Mouse (Mus musculus): ENCODE data around the gene Kif13a. TPM values are rescaled to one million over a fixed set of nuclear protein-coding genes. Genes with fewer than 3 reads are reported as not detected.

Kif13a gene
- polyA plus RNA-seq, 1 experiment from 2014 or later = 7.9 TPM

- no peak for ATAC-seq (ENCODE audit: insufficient read depth, low FRiP score)
- no peak overlapping the region for H3K9ac ChIP-seq (ENCODE audit: low read length)
- no peaks in the 10 kb centered on the region; the same call in 1 of the 2 replicates for H3K27me3 ChIP-seq (ENCODE audit: control insufficient read depth, insufficient read depth, low read length)
- 34% methylated on average over 2 of the region's 2 CpGs for WGBS
- H3K4me3 ChIP-seq (replicated peaks; ENCODE audit: low read length) = no peak overlapping the region
- H3K4me1 ChIP-seq (ENCODE audit: control insufficient read depth, insufficient read depth, low read length) = peaks cover 5% of the 10 kb centered on the region
- 0 out of 2 replicates have a peak, but pooled peaks cover 3% of the 10 kb centered on the region for H3K9me3 ChIP-seq (replicated peaks; ENCODE audit: control insufficient read depth, low read length)
- no peaks in the 10 kb centered on the region for H3K36me3 ChIP-seq (ENCODE audit: control insufficient read depth, insufficient read depth, low read length)
- no peak overlapping the region for H3K4me2 ChIP-seq (ENCODE audit: low read depth, low read length)
- no peak overlapping the region for H3K27ac ChIP-seq (ENCODE audit: low read length)
Observed at GRCm38 (mm10) chr13:46898837-46899236, 30.8 kb downstream of the Kif13a start.

- Histone ChIP-seq H3K27me3 (ENCODE audit: control insufficient read depth, insufficient read depth, low read length) (no peaks in the 10 kb centered on the region; the same call in 1 of the 2 replicates), H3K27ac (ENCODE audit: low read length) (no peak overlapping the region; the same call in 1 of the 2 replicates), H3K4me2 (ENCODE audit: low read depth, low read length) (peak overlapping the region; percentile 21; the same call in 1 of the 2 replicates), H3K9me3 (replicated peaks; ENCODE audit: control insufficient read depth, low read length) (0 out of 2 replicates have a peak, but pooled peaks cover 3% of the 10 kb centered on the region), H3K4me3 (replicated peaks; ENCODE audit: low read length) (no peak overlapping the region), H3K4me1 (ENCODE audit: control insufficient read depth, insufficient read depth, low read length) (peaks cover 5% of the 10 kb centered on the region), H3K9ac (ENCODE audit: low read length) (no peak overlapping the region), H3K36me3 (ENCODE audit: control insufficient read depth, insufficient read depth, low read length) (no peaks in the 10 kb centered on the region)
- ATAC-seq (ENCODE audit: insufficient read depth, low FRiP score) = no peak
- 46% methylated on average over 11 of the region's 11 CpGs for WGBS
Observed at GRCm38 (mm10) chr13:46898411-46898810, 31.3 kb downstream of the Kif13a start.

DNA sequence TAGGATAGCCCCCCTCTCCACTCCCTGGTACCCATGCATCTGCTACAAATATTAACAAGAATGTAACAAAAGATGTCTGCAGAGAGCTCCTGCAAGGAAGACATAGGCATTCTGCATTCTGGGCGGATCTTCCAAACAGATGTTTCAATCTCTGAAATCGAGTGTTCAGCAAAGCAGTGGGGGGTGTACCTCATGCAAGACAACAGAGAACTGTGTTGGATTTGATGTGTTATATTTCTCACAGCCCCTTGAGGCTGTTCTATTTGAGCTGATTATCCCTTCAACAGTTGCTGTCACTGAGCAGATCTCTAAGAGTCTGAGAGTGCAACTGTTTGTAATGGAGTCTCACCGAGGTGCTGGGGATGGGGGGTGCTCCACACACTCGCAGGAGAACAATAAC lies 37.3 kb downstream of the Kif13a start:
- no peak overlapping the region for H3K9ac ChIP-seq (ENCODE audit: low read length)
- no peak overlapping the region for H3K4me3 ChIP-seq (replicated peaks; ENCODE audit: low read length)
- H3K4me2 ChIP-seq (ENCODE audit: low read depth, low read length) = no peak overlapping the region
- H3K27me3 ChIP-seq (ENCODE audit: control insufficient read depth, insufficient read depth, low read length) = no peaks in the 10 kb centered on the region; the same call in 1 of the 2 replicates
- no peaks in the 10 kb centered on the region for H3K9me3 ChIP-seq (replicated peaks; ENCODE audit: control insufficient read depth, low read length)
- H3K36me3 ChIP-seq (ENCODE audit: control insufficient read depth, insufficient read depth, low read length) = no peaks in the 10 kb centered on the region
- H3K27ac ChIP-seq (ENCODE audit: low read length) = no peak overlapping the region
- peaks cover 10% of the 10 kb centered on the region; the same call in 1 of the 2 replicates for H3K4me1 ChIP-seq (ENCODE audit: control insufficient read depth, insufficient read depth, low read length)
- WGBS = 54% methylated on average over 4 of the region's 4 CpGs
- ATAC-seq (ENCODE audit: insufficient read depth, low FRiP score) = no peak

- Histone ChIP-seq H3K9me3 (replicated peaks; ENCODE audit: control insufficient read depth, low read length) (no peaks in the 10 kb centered on the region), H3K4me2 (ENCODE audit: low read depth, low read length) (no peak overlapping the region), H3K9ac (ENCODE audit: low read length) (no peak overlapping the region), H3K4me3 (replicated peaks; ENCODE audit: low read length) (no peak overlapping the region), H3K36me3 (ENCODE audit: control insufficient read depth, insufficient read depth, low read length) (no peaks in the 10 kb centered on the region), H3K27ac (ENCODE audit: low read length) (no peak overlapping the region), H3K27me3 (ENCODE audit: control insufficient read depth, insufficient read depth, low read length) (no peaks in the 10 kb centered on the region), H3K4me1 (ENCODE audit: control insufficient read depth, insufficient read depth, low read length) (peaks cover 25% of the 10 kb centered on the region)
- no peak for ATAC-seq (ENCODE audit: insufficient read depth, low FRiP score)
- WGBS = 88% methylated on average over 12 of the region's 12 CpGs
Observed at GRCm38 (mm10) chr13:46888150-46888683, 41.5 kb downstream of the Kif13a start.

- H3K27ac ChIP-seq (ENCODE audit: low read length) = no peak overlapping the region
- peaks cover 21% of the 10 kb centered on the region for H3K4me1 ChIP-seq (ENCODE audit: control insufficient read depth, insufficient read depth, low read length)
- H3K9me3 ChIP-seq (replicated peaks; ENCODE audit: control insufficient read depth, low read length) = no peaks in the 10 kb centered on the region
- H3K4me3 ChIP-seq (replicated peaks; ENCODE audit: low read length) = no peak overlapping the region
- no peaks in the 10 kb centered on the region for H3K36me3 ChIP-seq (ENCODE audit: control insufficient read depth, insufficient read depth, low read length)
- no peak for ATAC-seq (ENCODE audit: insufficient read depth, low FRiP score)
- 92% methylated on average over 10 of the region's 10 CpGs for WGBS
- no peak overlapping the region for H3K9ac ChIP-seq (ENCODE audit: low read length)
- H3K4me2 ChIP-seq (ENCODE audit: low read depth, low read length) = no peak overlapping the region
- no peaks in the 10 kb centered on the region for H3K27me3 ChIP-seq (ENCODE audit: control insufficient read depth, insufficient read depth, low read length)
Observed at GRCm38 (mm10) chr13:46886497-46887261, 43.0 kb downstream of the Kif13a start.

- H3K9me3 ChIP-seq (replicated peaks; ENCODE audit: control insufficient read depth, low read length) = no peaks in the 10 kb centered on the region
- no peak overlapping the region for H3K9ac ChIP-seq (ENCODE audit: low read length)
- no peaks in the 10 kb centered on the region for H3K36me3 ChIP-seq (ENCODE audit: control insufficient read depth, insufficient read depth, low read length)
- no peak for ATAC-seq (ENCODE audit: insufficient read depth, low FRiP score)
- peak overlapping the region; percentile 13; the same call in 1 of the 2 replicates for H3K27ac ChIP-seq (ENCODE audit: low read length)
- peaks cover 20% of the 10 kb centered on the region for H3K4me1 ChIP-seq (ENCODE audit: control insufficient read depth, insufficient read depth, low read length)
- H3K4me2 ChIP-seq (ENCODE audit: low read depth, low read length) = no peak overlapping the region
- H3K27me3 ChIP-seq (ENCODE audit: control insufficient read depth, insufficient read depth, low read length) = no peaks in the 10 kb centered on the region
- no peak overlapping the region for H3K4me3 ChIP-seq (replicated peaks; ENCODE audit: low read length)
- WGBS = 60% methylated on average over 5 of the region's 5 CpGs
Observed at GRCm38 (mm10) chr13:46885759-46886060, 44.0 kb downstream of the Kif13a start.

DNA sequence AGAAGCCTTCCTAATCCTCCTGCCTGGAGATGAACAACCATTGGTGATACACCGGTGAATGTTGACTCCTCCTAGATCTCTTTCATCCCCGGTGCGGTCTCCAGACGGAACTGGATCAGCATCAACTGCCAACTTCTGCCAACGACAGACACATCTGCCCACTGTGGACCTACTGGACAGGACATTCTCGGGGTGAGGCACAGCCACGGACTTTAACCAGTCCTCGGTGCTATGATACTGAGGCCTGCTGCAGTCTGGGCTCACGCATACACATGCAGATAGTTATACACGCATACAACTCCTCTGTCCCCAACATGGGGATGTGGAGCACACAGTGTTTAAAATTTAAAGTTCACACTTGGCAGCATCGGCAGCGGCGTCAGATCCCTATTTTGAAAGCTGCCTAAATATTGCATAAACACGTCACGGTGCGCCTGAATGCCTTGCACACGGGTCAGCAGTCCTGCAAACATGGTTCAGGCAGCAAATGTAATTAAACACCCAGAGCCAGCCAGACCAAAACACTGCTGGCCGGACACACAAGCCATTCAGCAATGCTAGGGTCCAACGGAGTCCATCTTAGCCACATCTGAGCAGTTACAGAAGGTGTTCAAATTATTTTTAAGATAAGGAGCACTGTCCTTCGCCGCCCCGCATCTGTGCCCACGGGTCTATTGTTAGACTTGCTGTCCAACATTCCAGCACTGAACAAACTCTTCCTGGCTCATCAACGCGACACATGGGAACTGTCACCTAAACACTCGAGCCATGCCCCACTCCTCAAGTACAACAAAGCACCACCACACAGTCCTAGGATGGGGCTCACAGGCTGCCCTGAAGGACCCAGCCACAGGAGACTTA lies 44.5 kb downstream of the Kif13a start:
- no peaks in the 10 kb centered on the region for H3K36me3 ChIP-seq (ENCODE audit: control insufficient read depth, insufficient read depth, low read length)
- H3K4me1 ChIP-seq (ENCODE audit: control insufficient read depth, insufficient read depth, low read length) = peaks cover 19% of the 10 kb centered on the region
- no peaks in the 10 kb centered on the region for H3K27me3 ChIP-seq (ENCODE audit: control insufficient read depth, insufficient read depth, low read length)
- no peak overlapping the region for H3K9ac ChIP-seq (ENCODE audit: low read length)
- no peaks in the 10 kb centered on the region for H3K9me3 ChIP-seq (replicated peaks; ENCODE audit: control insufficient read depth, low read length)
- no peak overlapping the region for H3K4me3 ChIP-seq (replicated peaks; ENCODE audit: low read length)
- peak overlapping the region; percentile 13; the same call in 1 of the 2 replicates for H3K27ac ChIP-seq (ENCODE audit: low read length)
- ATAC-seq (ENCODE audit: insufficient read depth, low FRiP score) = no peak
- 69% methylated on average over 26 of the region's 26 CpGs for WGBS
- H3K4me2 ChIP-seq (ENCODE audit: low read depth, low read length) = no peak overlapping the region

DNA sequence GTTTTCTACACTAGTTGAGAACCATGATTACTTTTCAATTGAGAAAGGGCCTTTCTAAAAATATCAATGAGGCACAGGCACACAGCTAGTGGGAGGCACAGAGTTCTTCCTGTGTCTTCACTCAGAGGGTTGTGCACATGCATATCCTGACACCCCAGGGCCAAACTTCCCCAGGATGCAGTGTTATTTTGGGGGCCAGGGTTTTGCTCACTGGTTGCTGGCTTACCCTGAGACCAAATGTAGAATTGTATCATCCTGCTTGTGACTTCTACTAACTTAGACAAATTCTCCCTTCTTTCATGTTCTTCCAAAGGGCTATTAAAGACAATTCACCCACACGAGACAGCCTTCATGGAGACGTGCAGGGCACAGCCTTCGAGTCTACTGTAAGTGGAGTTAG lies 45.7 kb downstream of the Kif13a start:
- Histone ChIP-seq H3K9me3 (replicated peaks; ENCODE audit: control insufficient read depth, low read length) (no peaks in the 10 kb centered on the region), H3K27me3 (ENCODE audit: control insufficient read depth, insufficient read depth, low read length) (no peaks in the 10 kb centered on the region), H3K9ac (ENCODE audit: low read length) (no peak overlapping the region), H3K4me1 (ENCODE audit: control insufficient read depth, insufficient read depth, low read length) (peaks cover 19% of the 10 kb centered on the region), H3K36me3 (ENCODE audit: control insufficient read depth, insufficient read depth, low read length) (no peaks in the 10 kb centered on the region), H3K4me2 (ENCODE audit: low read depth, low read length) (no peak overlapping the region), H3K27ac (ENCODE audit: low read length) (peak overlapping the region; percentile 42; the same call in 1 of the 2 replicates), H3K4me3 (replicated peaks; ENCODE audit: low read length) (no peak overlapping the region)
- WGBS = 78% methylated on average over 3 of the region's 3 CpGs
- ATAC-seq (ENCODE audit: insufficient read depth, low FRiP score) = no peak

DNA sequence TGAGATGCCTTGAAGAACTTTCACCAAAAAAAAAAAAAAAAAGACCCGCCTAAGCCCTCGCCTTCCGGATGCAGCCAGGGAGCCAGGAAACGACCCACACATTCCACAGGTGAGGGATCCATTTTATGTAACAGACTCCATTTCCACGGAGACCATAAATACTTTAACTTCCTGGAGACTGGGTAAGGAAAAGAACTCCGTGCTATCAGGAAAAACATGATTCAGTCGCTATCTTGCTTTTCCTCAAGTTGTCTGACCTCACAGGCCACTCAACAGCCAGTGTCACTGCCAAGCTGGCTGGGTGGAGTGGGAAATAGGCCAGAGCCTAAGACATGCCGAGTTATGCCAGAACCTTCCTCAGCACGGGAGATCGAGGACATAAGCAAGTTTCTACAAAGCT lies 46.3 kb downstream of the Kif13a start:
- no peak overlapping the region for H3K4me3 ChIP-seq (replicated peaks; ENCODE audit: low read length)

More for the DNA sequence above, 46.3 kb downstream of the Kif13a start:
- Histone ChIP-seq H3K9me3 (replicated peaks; ENCODE audit: control insufficient read depth, low read length) (no peaks in the 10 kb centered on the region), H3K27ac (ENCODE audit: low read length) (peak overlapping the region; percentile 42; the same call in 1 of the 2 replicates), H3K36me3 (ENCODE audit: control insufficient read depth, insufficient read depth, low read length) (no peaks in the 10 kb centered on the region), H3K4me2 (ENCODE audit: low read depth, low read length) (no peak overlapping the region), H3K27me3 (ENCODE audit: control insufficient read depth, insufficient read depth, low read length) (no peaks in the 10 kb centered on the region), H3K9ac (ENCODE audit: low read length) (no peak overlapping the region; the same call in 1 of the 2 replicates), H3K4me1 (ENCODE audit: control insufficient read depth, insufficient read depth, low read length) (peaks cover 19% of the 10 kb centered on the region)
- ATAC-seq (ENCODE audit: insufficient read depth, low FRiP score) = peak; percentile 50; the same call in 1 of the 2 replicates
- WGBS = 35% methylated on average over 10 of the region's 10 CpGs
